Mouse (Mus musculus) effector memory CD4-positive, alpha-beta T cell, adult 7 months (primary cell): Measurements from ENCODE around the gene Acaa1a. TPM values are rescaled to one million over a fixed set of nuclear protein-coding genes. Genes with fewer than 3 reads are reported as not detected.

ENCODE experiments used
- polyA plus RNA-seq: library from polyadenylated mRNA; unstranded; fragments of 100-300 nt; shearing (Covaris generic); gene quantifications from one replicate; pipeline ENCODE4 v1.2.1, GENCODE M21; 2017

Acaa1a gene
- polyA plus RNA-seq, result 82.9 TPM

GRCm38 (mm10) chr9:119339558-119340211 lies at the start of gene Acaa1a:
TSS of gene Acaa1a (plus strand) at chr9:119339676.

GRCm38 (mm10) chr9:119322289-119323259 lies 16.9 kb upstream of the Acaa1a start, which contains the start of gene Oxsr1:
TSS of gene Oxsr1 (minus strand) at chr9:119322427.

GRCm38 (mm10) chr9:119340909-119341816 lies 1.7 kb downstream of the Acaa1a start, which contains the start of gene Myd88:
TSS of gene Myd88 (minus strand) at chr9:119341411.

GRCm38 (mm10) chr9:119357331-119358057 lies 18.0 kb downstream of the Acaa1a start, which contains the start of gene Xylb:
TSS of gene Xylb (plus strand) at chr9:119357381.

GRCm38 (mm10) chr9:119365284-119365683 lies 25.8 kb downstream of the Acaa1a start, which contains the start of gene Slc22a14:
TSS of gene Slc22a14 (minus strand) at chr9:119365553.

Other genes with a start within 250 kb of the Acaa1a start
- gene Plcd1, start 246.2 kb upstream of the Acaa1a start, polyA plus RNA-seq, result 4.6 TPM
- gene Dlec1, start 237.2 kb upstream of the Acaa1a start, polyA plus RNA-seq, result 0.98 TPM
- gene Acaa1b, start 182.6 kb upstream of the Acaa1a start, polyA plus RNA-seq, result 0.54 TPM
- gene Gm47289, start 180.5 kb upstream of the Acaa1a start, polyA plus RNA-seq, result not detected
- 0.63 TPM for gene Slc22a13, start 130.6 kb upstream of the Acaa1a start, polyA plus RNA-seq
- gene Oxsr1, start 17.2 kb upstream of the Acaa1a start, polyA plus RNA-seq, result 37.2 TPM
- gene Myd88, start 1.7 kb downstream of the Acaa1a start, polyA plus RNA-seq, result 61.7 TPM
- not detected for gene Xylb, start 17.7 kb downstream of the Acaa1a start, polyA plus RNA-seq
- not detected for gene Slc22a14, start 25.9 kb downstream of the Acaa1a start, polyA plus RNA-seq
- not detected for gene Acvr2b, start 62.4 kb downstream of the Acaa1a start, polyA plus RNA-seq
- 2.7 TPM for gene Exog, start 105.3 kb downstream of the Acaa1a start, polyA plus RNA-seq
- not detected for gene Scn5a, start 239.3 kb downstream of the Acaa1a start, polyA plus RNA-seq